Mouse (Mus musculus) liver, embryonic 18 days (tissue): Measurements from ENCODE around the gene Gm20894. TPM values are rescaled to one million over a fixed set of nuclear protein-coding genes. Genes with fewer than 3 reads are reported as not detected.

Source experiments
- polyA plus RNA-seq: library from polyadenylated mRNA; depleted of rRNA; stranded (reverse); fragments of >200 nt; gene quantifications from 2 replicates; pipeline ENCODE4 v1.2.3, GENCODE M21; 2012; rRNA removed

The Gm20894 gene
- polyA plus RNA-seq: not detected in 2 replicates

DNA sequence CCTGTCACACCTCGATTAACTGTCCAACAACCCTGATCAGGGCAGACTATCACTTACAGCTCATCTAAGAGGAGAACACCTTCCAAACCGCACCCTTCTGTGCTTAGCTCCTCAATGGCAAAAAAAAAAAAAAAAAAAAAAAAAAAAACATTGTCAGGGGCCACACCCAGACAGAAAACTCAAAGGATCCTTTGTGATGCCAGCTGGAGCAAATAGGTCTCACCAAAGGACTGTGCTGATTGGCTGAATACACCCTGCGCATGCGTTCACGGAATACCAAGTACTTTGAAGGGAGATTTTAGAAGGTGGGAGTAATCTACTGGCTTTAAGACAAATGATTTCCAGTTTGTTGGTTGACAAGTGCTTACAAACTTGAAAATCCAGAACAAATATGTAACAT lies at the start of gene Gm20894:
TSS of gene Gm20894 (minus strand) at position 101 of the 400 bp plus-strand sequence.

